Comparison of ENCODE assay signal across 14 mouse cellular contexts in the genomic region with DNA sequence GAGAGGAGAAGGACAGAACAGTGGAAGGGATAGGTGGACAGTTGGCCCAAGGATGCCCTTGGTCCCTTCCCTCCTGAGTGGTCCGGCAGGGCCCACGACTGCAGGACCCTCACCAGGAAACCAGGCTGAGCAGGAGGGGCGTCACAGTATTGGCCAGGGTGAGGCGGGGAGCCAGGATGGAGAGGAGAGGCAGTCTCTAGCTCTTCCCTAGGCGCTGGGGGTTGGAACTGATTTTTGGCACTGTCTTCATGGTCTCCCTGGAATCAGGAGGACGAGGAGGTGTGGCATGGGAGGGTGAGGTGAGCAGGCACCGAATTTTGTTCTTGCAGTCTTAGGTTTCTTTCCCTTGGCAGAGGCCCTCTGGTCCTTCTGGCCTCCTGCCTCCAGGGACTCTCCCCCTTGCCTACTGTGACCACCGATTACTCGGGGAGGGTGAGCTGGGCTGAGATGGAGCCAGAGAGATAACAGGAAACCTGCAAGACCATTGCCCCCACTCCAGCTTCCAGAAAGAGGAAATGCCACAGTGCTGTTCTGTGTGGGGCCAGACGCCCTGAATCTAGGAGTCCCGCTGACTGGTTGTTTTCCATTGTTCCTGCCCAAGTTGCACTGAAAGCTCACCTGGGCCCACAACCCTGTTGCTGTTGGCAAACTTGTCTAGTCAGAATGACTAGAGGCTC. TPM values are rescaled to one million over a fixed set of nuclear protein-coding genes. Genes with fewer than 3 reads are reported as not detected.
DNase-seq lines count a peak whose midpoint lies in the region; ATAC-seq and TF ChIP-seq lines count a peak whose summit lies in the region.
"Had no signal": no experiment of that assay in that cellular context is flagged by ENCODE, and none has a peak within 500 bp of the region (broad histone marks: within the 10 kb centered on the region; RNA-seq: fewer than 3 reads in every experiment).

No protein-coding gene starts in this region.

- no peak overlapping the region for H3K9ac ChIP-seq in lung, embryonic 16.5 days (ENCODE audit: low read length)
- H3K9ac ChIP-seq in stomach, postnatal 0 days (ENCODE audit: low read length): no peak overlapping the region

- WGBS in heart, embryonic 10.5 days: 39% methylated on average over 11 of the region's 11 CpGs
- 30% methylated on average over 9 of the region's 11 CpGs for WGBS in lung, embryonic 16.5 days
- WGBS in limb, embryonic 10.5 days: 55% methylated on average over 11 of the region's 11 CpGs
- WGBS in stomach, postnatal 0 days: 39% methylated on average over 11 of the region's 11 CpGs

- no peak for TF ChIP-seq CTCF in stomach, postnatal 0 days (IDR thresholded peaks at IDR 0.05; ENCODE audit: low read depth)

- peaks cover 9% of the 10 kb centered on the region for H3K36me3 ChIP-seq in heart, embryonic 10.5 days
- H3K36me3 ChIP-seq in lung, embryonic 16.5 days (ENCODE audit: control insufficient read depth, insufficient read depth, low read length): peaks cover 3% of the 10 kb centered on the region; the same call in 1 of the 2 replicates
- peaks cover 27% of the 10 kb centered on the region for H3K36me3 ChIP-seq in limb, embryonic 10.5 days
- H3K36me3 ChIP-seq in stomach, postnatal 0 days (ENCODE audit: control insufficient read depth, insufficient read depth, low read length): no peaks in the 10 kb centered on the region; the same call in 1 of the 2 replicates

- DNase-seq in heart, embryonic 10.5 days (ENCODE audit: low spot score): no peak
- DNase-seq in heart, postnatal 10 days: no peak
- DNase-seq in lung, adult 18-20 months: no peak
- no peak for DNase-seq in limb, embryonic 10.5 days (ENCODE audit: low spot score)
- no peak for DNase-seq in stomach, postnatal 0 days (ENCODE audit: low spot score)
- no peak for DNase-seq in layer of hippocampus, postnatal 10 days (ENCODE audit: low spot score in 2 of 2)
- no peak for DNase-seq in thymus, adult 18-20 months
- DNase-seq: adrenal gland, postnatal 36 days; cerebellum, adult 8-10 months; gastrocnemius, postnatal 10 days; kidney, adult 2 months; layer of hippocampus, postnatal 36 days; lung, postnatal 14 days had no signal

- peaks cover 31% of the 10 kb centered on the region for H3K4me1 ChIP-seq in heart, embryonic 10.5 days
- H3K4me1 ChIP-seq in lung, embryonic 16.5 days (replicated peaks; ENCODE audit: control insufficient read depth, insufficient read depth, low read length): peaks cover 11% of the 10 kb centered on the region
- peaks cover 36% of the 10 kb centered on the region for H3K4me1 ChIP-seq in limb, embryonic 10.5 days
- peaks cover 4% of the 10 kb centered on the region; the same call in 1 of the 2 replicates for H3K4me1 ChIP-seq in stomach, postnatal 0 days (replicated peaks; ENCODE audit: control insufficient read depth, insufficient read depth)

- H3K27ac ChIP-seq in heart, embryonic 10.5 days: 0 out of 2 replicates have a peak overlapping the region, but pooled peaks have one; percentile 1
- no peak overlapping the region for H3K27ac ChIP-seq in lung, embryonic 16.5 days (ENCODE audit: low read length)
- H3K27ac ChIP-seq in limb, embryonic 10.5 days: peak overlapping the region; percentile 31
- 0 out of 2 replicates have a peak overlapping the region, but pooled peaks have one; percentile 8 for H3K27ac ChIP-seq in stomach, postnatal 0 days (replicated peaks)

- ATAC-seq in lung, embryonic 16.5 days (ENCODE audit: low read depth): 0 out of 2 replicates have a peak, but pooled peaks have one; percentile 5
- ATAC-seq in stomach, postnatal 0 days (ENCODE audit: low FRiP score, low TSS enrichment): no peak

- H3K27me3 ChIP-seq in heart, embryonic 10.5 days (ENCODE audit: insufficient read depth, poor library complexity, severe bottlenecking): no peaks in the 10 kb centered on the region
- no peaks in the 10 kb centered on the region for H3K27me3 ChIP-seq in lung, embryonic 16.5 days (ENCODE audit: control insufficient read depth, insufficient read depth, low read depth, low read length)
- H3K27me3 ChIP-seq in limb, embryonic 10.5 days (ENCODE audit: low read depth, poor library complexity, severe bottlenecking): no peaks in the 10 kb centered on the region
- H3K27me3 ChIP-seq in stomach, postnatal 0 days (ENCODE audit: control insufficient read depth, insufficient read depth, low read length): no peaks in the 10 kb centered on the region

- intact Hi-C loops in heart, postnatal 10 days (cut with DNase I): no loop called here

- H3K4me2 ChIP-seq in lung, embryonic 16.5 days (ENCODE audit: low read depth, low read length): no peak overlapping the region
- H3K4me2 ChIP-seq in stomach, postnatal 0 days (replicated peaks; ENCODE audit: low read depth): 0 out of 2 replicates have a peak overlapping the region, but pooled peaks have one; percentile 3

- H3K9me3 ChIP-seq in heart, embryonic 10.5 days: no peaks in the 10 kb centered on the region
- no peaks in the 10 kb centered on the region for H3K9me3 ChIP-seq in lung, embryonic 16.5 days (ENCODE audit: control insufficient read depth, low read length)
- H3K9me3 ChIP-seq in limb, embryonic 10.5 days (replicated peaks): no peaks in the 10 kb centered on the region
- H3K9me3 ChIP-seq in stomach, postnatal 0 days (ENCODE audit: control insufficient read depth, low read length): no peaks in the 10 kb centered on the region

- no peak overlapping the region for H3K4me3 ChIP-seq in heart, embryonic 10.5 days
- H3K4me3 ChIP-seq in lung, embryonic 16.5 days (ENCODE audit: low read length): no peak overlapping the region
- no peak overlapping the region for H3K4me3 ChIP-seq in limb, embryonic 10.5 days
- H3K4me3 ChIP-seq in stomach, postnatal 0 days (ENCODE audit: low read depth, low read length): no peak overlapping the region

- TF ChIP-seq EP300 in stomach, postnatal 0 days (optimal IDR thresholded peaks at IDR 0.05): no peak

RNA-seq across cellular contexts. Expression of gene Dsn1, which starts 3.8 kb away (rescaled TPM):
- 43.7 and 44.0 TPM in 2 replicates for polyA plus RNA-seq in heart, embryonic 10.5 days (2016; fragmentation: Nextera tagmentation; extraction: Ambion mirVana)
- total RNA-seq in heart, postnatal 10 days (2021): 10 to 100 TPM in 1 of 2 experiments, 1 to 10 TPM in 1; 7.7 to 10.5 TPM
- polyA plus RNA-seq in lung, embryonic 16.5 days (2015; fragmentation: Nextera tagmentation; extraction: Ambion mirVana): 38.8 and 40.0 TPM in 2 replicates
- 51.3 and 61.5 TPM in 2 replicates for polyA plus RNA-seq in limb, embryonic 10.5 days (2016; fragmentation: Nextera tagmentation; extraction: Ambion mirVana)
- polyA plus RNA-seq in stomach, postnatal 0 days (2015; fragmentation: Nextera tagmentation; extraction: Ambion mirVana): 7.9 and 8.6 TPM in 2 replicates
- total RNA-seq in layer of hippocampus, postnatal 10 days (2021): 1 to 10 TPM; 5.2 to 8.3 TPM

RNA-seq across cellular contexts. Expression of gene Ndrg3, which starts 18.9 kb away (rescaled TPM):
- 42.1 and 46.2 TPM in 2 replicates for polyA plus RNA-seq in heart, embryonic 10.5 days (2016; fragmentation: Nextera tagmentation; extraction: Ambion mirVana)
- total RNA-seq in heart, postnatal 10 days (2021): 10 to 100 TPM; 25.9 to 26.5 TPM
- polyA plus RNA-seq in lung, embryonic 16.5 days (2015; fragmentation: Nextera tagmentation; extraction: Ambion mirVana): 44.6 and 53.4 TPM in 2 replicates
- 37.5 and 40.4 TPM in 2 replicates for polyA plus RNA-seq in limb, embryonic 10.5 days (2016; fragmentation: Nextera tagmentation; extraction: Ambion mirVana)
- 21.1 and 22.4 TPM in 2 replicates for polyA plus RNA-seq in stomach, postnatal 0 days (2015; fragmentation: Nextera tagmentation; extraction: Ambion mirVana)
- 100 to 1,000 TPM; 360 to 416 TPM for total RNA-seq in layer of hippocampus, postnatal 10 days (2021)
